Mouse (Mus musculus) gastrocnemius, adult 8-10 months (tissue): ENCODE measurements at regions not wholly inside any gene's neighbourhood (a gene's known extent, or its start where the extent isn't known, plus 50 kb on each side); places are given as distances from the start of the nearest gene placed in this dataset.

Source experiments
- DNase-seq, 2 experiments: peaks; one replicate each; pipeline ENCODE4 v3.0.0; 2022; ENCODE audit warnings: low spot score in 2 of 2

- DNase-seq, result no peak
These were observed 452.9 kb upstream of the Fam19a5 start for GRCm38 (mm10) chr15:87091048-87091777.

- DNase-seq, result no peak
These were observed 446.9 kb upstream of the Fam19a5 start for GRCm38 (mm10) chr15:87097206-87097605.

GRCm38 (mm10) chr15:87101146-87101545, 443.0 kb upstream of the Fam19a5 start:
- no peak for DNase-seq

- no peak for DNase-seq
These were observed 441.9 kb upstream of the Fam19a5 start for GRCm38 (mm10) chr15:87102211-87102610.

- DNase-seq, result no peak
These were observed 438.1 kb upstream of the Fam19a5 start for GRCm38 (mm10) chr15:87105951-87106350.

GRCm38 (mm10) chr15:87107701-87108100, 436.4 kb upstream of the Fam19a5 start:
- DNase-seq, result peak in 1 of 2 experiments; percentile 10

GRCm38 (mm10) chr15:87108411-87108810, 435.7 kb upstream of the Fam19a5 start:
- no peak for DNase-seq

GRCm38 (mm10) chr15:87122656-87123055, 421.4 kb upstream of the Fam19a5 start:
- DNase-seq, result no peak

- no peak for DNase-seq
These were observed 418.5 kb upstream of the Fam19a5 start for GRCm38 (mm10) chr15:87125427-87126148.

GRCm38 (mm10) chr15:87138870-87139269, 405.2 kb upstream of the Fam19a5 start:
- no peak for DNase-seq

- no peak for DNase-seq
These were observed 375.0 kb upstream of the Fam19a5 start for GRCm38 (mm10) chr15:87169136-87169535.

GRCm38 (mm10) chr15:87170890-87171289, 373.2 kb upstream of the Fam19a5 start:
- DNase-seq, result no peak

- no peak for DNase-seq
These were observed 371.0 kb upstream of the Fam19a5 start for GRCm38 (mm10) chr15:87173096-87173495.

GRCm38 (mm10) chr15:87178646-87179045, 365.5 kb upstream of the Fam19a5 start:
- DNase-seq, result no peak

GRCm38 (mm10) chr15:87180836-87181235, 363.3 kb upstream of the Fam19a5 start:
- DNase-seq, result no peak

GRCm38 (mm10) chr15:87184248-87184647, 359.9 kb upstream of the Fam19a5 start:
- no peak for DNase-seq

GRCm38 (mm10) chr15:87188816-87189455, 355.2 kb upstream of the Fam19a5 start:
- no peak for DNase-seq

GRCm38 (mm10) chr15:87191901-87192300, 352.2 kb upstream of the Fam19a5 start:
- DNase-seq, result no peak

GRCm38 (mm10) chr15:87196306-87196893, 347.7 kb upstream of the Fam19a5 start:
- DNase-seq, result no peak

GRCm38 (mm10) chr15:87199641-87200040, 344.5 kb upstream of the Fam19a5 start:
- no peak for DNase-seq

GRCm38 (mm10) chr15:87200282-87201048, 343.6 kb upstream of the Fam19a5 start:
- no peak for DNase-seq
